Mouse (Mus musculus): ENCODE measurements at regions not wholly inside any gene's neighbourhood (a gene's known extent, or its start where the extent isn't known, plus 50 kb on each side); places are given as distances from the start of the nearest gene placed in this dataset.

DNA sequence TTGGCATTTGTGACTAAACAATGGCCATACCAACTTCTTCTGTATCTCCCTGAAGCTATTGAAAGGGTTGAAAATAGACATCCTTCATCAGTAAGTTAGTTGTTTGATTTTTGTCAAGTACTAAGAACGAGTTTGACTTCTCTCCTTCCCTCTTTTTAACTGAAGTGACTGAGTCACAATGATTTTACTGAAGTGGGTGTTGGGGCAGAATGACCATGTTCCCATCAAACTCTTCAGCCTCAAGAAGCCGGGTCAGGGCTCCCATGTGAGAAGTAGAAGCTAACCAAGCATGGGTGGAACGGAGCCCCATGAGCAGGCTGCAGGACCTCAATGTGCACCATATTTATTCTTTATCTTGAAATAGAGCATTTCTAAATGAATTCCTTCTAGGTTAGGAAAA is 350.7 kb upstream of the Kif2a start:
- Histone ChIP-seq H3K4me3 (replicated peaks; ENCODE audit: insufficient read depth, low read depth, low read length) (no peak overlapping the region), H3K27me3 (ENCODE audit: control insufficient read depth, insufficient read depth, low read length) (no peaks in the 10 kb centered on the region; the same call in 1 of the 2 replicates), H3K27ac (ENCODE audit: insufficient read depth, low read length) (no peak overlapping the region), H3K4me1 (ENCODE audit: control insufficient read depth, insufficient read depth, low read length) (no peaks in the 10 kb centered on the region; the same call in 1 of the 2 replicates)
- no peak for DNase-seq
- no peak for TF ChIP-seq CTCF (IDR thresholded peaks at IDR 0.05; ENCODE audit: borderline replicate concordance, insufficient read depth, low read depth, low read length)
- TF ChIP-seq POLR2A (IDR thresholded peaks at IDR 0.05; ENCODE audit: borderline replicate concordance, insufficient read depth, low read length) = no peak
- WGBS = 96% methylated on average over 3 of the region's 3 CpGs

DNA sequence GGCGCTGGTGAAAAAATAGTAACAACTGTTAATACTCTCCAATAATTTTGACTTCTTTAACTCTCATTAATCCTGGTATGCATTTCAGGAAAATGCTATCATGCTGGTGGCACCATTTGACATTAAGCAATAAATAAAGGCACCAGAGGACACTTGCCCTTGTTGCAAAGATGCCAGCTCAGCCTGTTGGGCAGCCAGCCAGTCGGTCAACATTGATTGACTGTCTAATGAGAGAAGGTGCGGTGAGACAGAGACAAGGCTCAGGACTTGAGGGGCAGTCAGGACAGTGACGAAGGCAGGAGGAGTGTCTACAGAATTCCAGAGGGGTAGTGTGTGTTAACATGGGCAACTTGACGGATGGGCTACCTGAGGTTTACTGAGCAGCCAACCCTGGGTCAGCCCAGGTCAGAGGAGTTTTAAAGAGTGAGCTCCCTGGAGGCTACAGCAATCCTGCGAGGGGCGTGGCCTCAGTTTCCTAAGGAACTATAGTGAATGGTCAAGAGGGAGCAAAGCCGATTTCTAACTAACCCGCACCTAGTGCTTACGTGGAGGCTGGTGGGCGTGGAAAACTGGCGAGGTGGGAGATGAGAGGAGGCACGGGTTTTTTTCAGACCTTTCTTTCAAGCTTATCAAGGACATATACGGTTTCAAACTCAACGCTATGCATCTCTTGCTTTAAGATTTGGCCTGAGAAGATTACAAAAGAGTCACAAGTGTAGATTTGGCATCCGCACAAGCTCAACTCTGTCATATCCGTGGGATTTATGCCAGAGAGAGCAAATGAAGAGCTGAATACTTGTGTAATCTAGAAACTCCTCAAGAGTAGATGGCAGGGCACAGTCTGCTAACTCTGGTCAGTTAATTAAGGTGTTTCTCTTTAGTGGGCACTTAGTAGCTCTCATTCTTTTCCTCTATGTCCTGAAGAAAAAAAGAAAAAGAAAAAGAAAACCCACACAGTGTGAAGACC is 350.0 kb upstream of the Kif2a start:
- Histone ChIP-seq H3K27ac (ENCODE audit: insufficient read depth, low read length) (no peak overlapping the region), H3K4me1 (ENCODE audit: control insufficient read depth, insufficient read depth, low read length) (no peaks in the 10 kb centered on the region; the same call in 1 of the 2 replicates), H3K27me3 (ENCODE audit: control insufficient read depth, insufficient read depth, low read length) (no peaks in the 10 kb centered on the region; the same call in 1 of the 2 replicates), H3K4me3 (replicated peaks; ENCODE audit: insufficient read depth, low read depth, low read length) (no peak overlapping the region)
- 33% methylated on average over 17 of the region's 17 CpGs for WGBS
- peak in 1 of 2 experiments; percentile 9 for DNase-seq
- TF ChIP-seq CTCF (IDR thresholded peaks at IDR 0.05; ENCODE audit: borderline replicate concordance, insufficient read depth, low read depth, low read length) (no peak), POLR2A (IDR thresholded peaks at IDR 0.05; ENCODE audit: borderline replicate concordance, insufficient read depth, low read length) (no peak)

DNA sequence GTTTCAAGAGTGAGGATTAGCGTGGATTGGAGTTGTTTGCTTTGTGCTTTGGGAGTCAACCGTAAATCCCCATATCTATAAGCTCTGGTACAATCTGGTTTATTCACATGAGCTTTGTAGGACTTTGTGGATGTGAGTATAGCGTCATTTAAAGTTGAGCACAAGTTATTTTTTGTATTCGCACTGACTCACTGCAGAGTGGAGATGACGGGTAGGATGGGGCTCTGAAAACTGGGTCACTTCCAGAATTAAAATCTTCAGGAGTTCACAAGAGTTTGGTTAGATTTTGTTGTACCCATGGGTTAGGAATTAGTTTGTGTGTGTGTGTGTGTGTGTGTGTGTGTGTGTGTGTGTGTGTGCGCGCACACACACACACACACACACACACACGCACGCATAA is 345.7 kb upstream of the Kif2a start:
- 94% methylated on average over 9 of the region's 9 CpGs for WGBS
- no peak for TF ChIP-seq CTCF (IDR thresholded peaks at IDR 0.05; ENCODE audit: borderline replicate concordance, insufficient read depth, low read depth, low read length)
- TF ChIP-seq POLR2A (IDR thresholded peaks at IDR 0.05; ENCODE audit: borderline replicate concordance, insufficient read depth, low read length) = no peak
- H3K4me1 ChIP-seq (ENCODE audit: control insufficient read depth, insufficient read depth, low read length) = peaks cover 2% of the 10 kb centered on the region
- H3K27me3 ChIP-seq (ENCODE audit: control insufficient read depth, insufficient read depth, low read length) = no peaks in the 10 kb centered on the region; the same call in 1 of the 2 replicates
- H3K27ac ChIP-seq (ENCODE audit: insufficient read depth, low read length) = no peak overlapping the region
- no peak overlapping the region for H3K4me3 ChIP-seq (replicated peaks; ENCODE audit: insufficient read depth, low read depth, low read length)
- DNase-seq = no peak

DNA sequence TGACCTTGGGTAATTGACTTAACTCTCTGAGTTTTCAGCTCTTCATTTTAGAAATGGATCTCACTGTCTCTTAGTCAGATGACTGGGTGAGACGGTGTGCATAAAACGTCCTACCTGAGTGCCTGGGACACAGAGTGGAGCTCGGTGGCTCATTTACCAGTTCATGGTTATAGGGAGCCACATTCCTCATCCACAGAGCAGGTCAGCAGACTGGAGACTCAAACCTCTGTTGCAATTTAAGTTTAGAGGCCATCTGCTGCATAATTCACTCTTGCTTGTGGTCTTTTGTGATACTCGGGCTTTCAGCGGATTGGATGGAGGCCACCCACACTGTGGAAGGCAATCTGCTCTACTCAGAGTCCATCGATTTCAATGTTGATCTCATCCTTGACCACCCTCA is 343.8 kb upstream of the Kif2a start:
- no peak overlapping the region for H3K27ac ChIP-seq (ENCODE audit: insufficient read depth, low read length)
- TF ChIP-seq POLR2A (IDR thresholded peaks at IDR 0.05; ENCODE audit: borderline replicate concordance, insufficient read depth, low read length) = no peak
- no peak for TF ChIP-seq CTCF (IDR thresholded peaks at IDR 0.05; ENCODE audit: borderline replicate concordance, insufficient read depth, low read depth, low read length)
- 69% methylated on average over 6 of the region's 6 CpGs for WGBS

DNA sequence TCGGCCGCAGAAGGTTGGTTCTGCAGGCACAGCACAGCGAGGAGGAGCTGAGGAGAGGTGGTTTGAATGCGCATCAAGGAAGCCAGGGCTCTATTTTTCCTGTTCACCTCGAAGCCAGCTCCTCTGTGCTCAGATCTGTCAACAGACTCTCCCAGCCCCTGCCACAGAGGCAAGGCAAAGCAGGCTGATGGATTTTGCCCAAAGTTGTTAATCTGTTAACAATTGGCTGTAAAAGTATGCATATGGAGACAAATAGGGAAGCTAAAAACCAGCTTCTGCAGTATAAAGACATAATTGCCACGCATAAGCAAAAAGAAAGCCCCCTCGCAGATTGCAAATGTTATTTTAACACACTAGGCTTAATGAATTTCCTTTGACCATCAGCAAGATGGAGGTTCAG is 343.3 kb upstream of the Kif2a start:
- Histone ChIP-seq H3K27ac (ENCODE audit: insufficient read depth, low read length) (no peak overlapping the region), H3K27me3 (ENCODE audit: control insufficient read depth, insufficient read depth, low read length) (no peaks in the 10 kb centered on the region; the same call in 1 of the 2 replicates), H3K4me3 (replicated peaks; ENCODE audit: insufficient read depth, low read depth, low read length) (no peak overlapping the region), H3K4me1 (ENCODE audit: control insufficient read depth, insufficient read depth, low read length) (peaks cover 2% of the 10 kb centered on the region; the same call in 1 of the 2 replicates)
- TF ChIP-seq CTCF (IDR thresholded peaks at IDR 0.05; ENCODE audit: borderline replicate concordance, insufficient read depth, low read depth, low read length) = no peak
- no peak for DNase-seq
- WGBS = 85% methylated on average over 7 of the region's 7 CpGs

More for the DNA sequence above, 343.8 kb upstream of the Kif2a start:
- Histone ChIP-seq H3K4me1 (ENCODE audit: control insufficient read depth, insufficient read depth, low read length) (peaks cover 2% of the 10 kb centered on the region; the same call in 1 of the 2 replicates), H3K27me3 (ENCODE audit: control insufficient read depth, insufficient read depth, low read length) (no peaks in the 10 kb centered on the region; the same call in 1 of the 2 replicates), H3K4me3 (replicated peaks; ENCODE audit: insufficient read depth, low read depth, low read length) (no peak overlapping the region)
- no peak for DNase-seq

DNA sequence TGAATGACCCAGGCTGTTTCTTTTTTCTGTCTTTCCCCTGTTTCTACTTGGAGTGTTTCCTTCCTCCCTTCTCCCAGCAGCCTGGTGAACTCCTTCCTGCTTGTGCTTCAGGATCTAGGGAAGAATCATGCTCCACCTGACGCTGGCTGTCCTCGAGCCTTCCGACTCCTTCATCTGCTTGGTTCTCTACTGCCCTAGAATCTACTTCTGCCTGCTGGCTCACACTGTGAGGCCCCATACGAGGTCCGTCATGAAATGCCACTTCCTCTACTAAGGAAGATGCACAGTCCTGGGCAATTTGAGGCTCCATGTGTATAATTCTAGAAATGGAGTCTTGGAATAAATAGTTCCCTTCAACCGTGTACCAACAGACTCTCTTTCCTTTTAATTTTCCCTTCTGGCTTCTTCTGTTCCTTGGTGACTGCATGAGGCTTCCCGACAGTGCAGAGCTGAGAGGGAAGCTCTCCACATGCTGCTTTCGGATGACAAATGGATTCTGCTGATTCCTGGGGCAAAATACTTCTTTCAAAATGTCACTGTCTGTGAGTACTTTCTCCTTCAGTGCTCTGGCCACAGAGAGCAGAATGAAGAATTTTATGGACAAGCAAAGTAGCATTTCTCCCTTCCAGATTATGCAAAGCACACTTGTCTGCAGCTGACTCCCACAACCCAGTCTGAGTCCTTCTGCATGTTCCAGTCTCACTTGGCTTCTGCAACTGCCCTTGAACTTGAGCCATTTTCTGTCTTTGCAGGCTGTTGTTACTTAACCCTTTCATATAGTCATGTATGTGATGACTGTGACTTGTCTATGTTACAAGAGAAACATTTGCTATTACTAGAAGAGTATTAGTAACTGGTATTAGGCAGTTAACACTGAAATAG is 341.1 kb upstream of the Kif2a start:
- DNase-seq = peak in 1 of 2 experiments; percentile 9
- TF ChIP-seq POLR2A (IDR thresholded peaks at IDR 0.05; ENCODE audit: borderline replicate concordance, insufficient read depth, low read length) (no peak), CTCF (IDR thresholded peaks at IDR 0.05; ENCODE audit: borderline replicate concordance, insufficient read depth, low read depth, low read length) (no peak)
- Histone ChIP-seq H3K4me3 (replicated peaks; ENCODE audit: insufficient read depth, low read depth, low read length) (no peak overlapping the region), H3K27ac (ENCODE audit: insufficient read depth, low read length) (no peak overlapping the region), H3K27me3 (ENCODE audit: control insufficient read depth, insufficient read depth, low read length) (no peaks in the 10 kb centered on the region), H3K4me1 (ENCODE audit: control insufficient read depth, insufficient read depth, low read length) (peaks cover 2% of the 10 kb centered on the region; the same call in 1 of the 2 replicates)
- 13% methylated on average over 8 of the region's 8 CpGs for WGBS

DNA sequence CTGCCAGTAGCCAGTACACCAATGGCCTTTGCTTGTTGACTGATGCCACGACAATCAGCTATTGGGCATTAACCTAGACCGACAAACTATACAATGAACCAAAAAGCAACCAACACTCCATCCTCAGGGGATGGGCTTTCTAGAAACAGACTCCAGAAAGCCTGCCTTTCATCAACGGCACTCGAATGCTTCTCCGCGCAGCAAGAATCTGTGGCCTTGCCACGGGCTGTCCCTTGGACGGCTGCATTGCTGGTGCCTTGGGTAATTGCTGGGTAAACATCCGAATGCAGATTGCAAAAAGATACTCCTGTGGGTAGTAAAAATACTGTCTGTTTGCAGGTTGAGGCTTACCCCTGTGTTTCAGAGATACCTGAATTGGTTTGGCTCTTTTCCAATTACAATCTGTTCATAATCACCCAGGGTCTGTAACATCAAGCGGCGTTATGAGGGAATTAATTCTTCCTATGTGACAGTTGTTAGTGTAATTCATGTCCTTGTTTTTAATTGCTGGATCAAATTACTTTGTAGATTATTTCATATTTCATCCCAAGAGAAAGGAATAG is 319.0 kb upstream of the Kif2a start:
- Histone ChIP-seq H3K4me3 (replicated peaks; ENCODE audit: insufficient read depth, low read depth, low read length) (no peak overlapping the region), H3K27me3 (ENCODE audit: control insufficient read depth, insufficient read depth, low read length) (no peaks in the 10 kb centered on the region; the same call in 1 of the 2 replicates), H3K27ac (ENCODE audit: insufficient read depth, low read length) (no peak overlapping the region), H3K4me1 (ENCODE audit: control insufficient read depth, insufficient read depth, low read length) (no peaks in the 10 kb centered on the region)
- no peak for TF ChIP-seq POLR2A (IDR thresholded peaks at IDR 0.05; ENCODE audit: borderline replicate concordance, insufficient read depth, low read length)
- no peak for TF ChIP-seq CTCF (IDR thresholded peaks at IDR 0.05; ENCODE audit: borderline replicate concordance, insufficient read depth, low read depth, low read length)
- DNase-seq = no peak
- 93% methylated on average over 11 of the region's 11 CpGs for WGBS

All from cerebellum, adult 2 months (tissue).